Mouse (Mus musculus) layer of hippocampus, postnatal 36 days (tissue): Measurements from ENCODE around the gene Dmrt3. TPM values are rescaled to one million over a fixed set of nuclear protein-coding genes. Genes with fewer than 3 reads are reported as not detected.

ENCODE experiments used
- DNase-seq, 2 experiments: peaks; one replicate each; pipeline ENCODE4 v3.0.0; 2022
- total RNA-seq, 2 experiments: library from RNA; stranded (reverse); gene quantifications; 2 replicates each; pipeline ENCODE4 v1.2.3; 2021

Dmrt3 gene
- total RNA-seq, 2 experiments from 2014 or later, result 0.65 to 0.86 TPM

GRCm38 (mm10) chr19:25622291-25623251, 12.5 kb downstream of the Dmrt3 start:
- peak; percentile 42 to 55 for DNase-seq

- DNase-seq, result peak; percentile 52 to 53
These were observed 18.4 kb downstream of the Dmrt3 start for GRCm38 (mm10) chr19:25628490-25628889.

GRCm38 (mm10) chr19:25635119-25635518, 25.0 kb downstream of the Dmrt3 start:
- no peak for DNase-seq

GRCm38 (mm10) chr19:25635622-25636244, 25.6 kb downstream of the Dmrt3 start:
- peak; percentile 49 to 54 for DNase-seq

- DNase-seq, result no peak
These were observed 28.8 kb downstream of the Dmrt3 start for GRCm38 (mm10) chr19:25638766-25639361.

- no peak for DNase-seq
These were observed 31.7 kb downstream of the Dmrt3 start for GRCm38 (mm10) chr19:25641786-25642185.

GRCm38 (mm10) chr19:25647136-25647535, 37.0 kb downstream of the Dmrt3 start:
- no peak for DNase-seq

GRCm38 (mm10) chr19:25648701-25649100, 38.6 kb downstream of the Dmrt3 start:
- no peak for DNase-seq

GRCm38 (mm10) chr19:25650474-25650873, 40.4 kb downstream of the Dmrt3 start:
- DNase-seq, result no peak

- no peak for DNase-seq
These were observed 42.5 kb downstream of the Dmrt3 start for GRCm38 (mm10) chr19:25652560-25652959.

- no peak for DNase-seq
These were observed 44.1 kb downstream of the Dmrt3 start for GRCm38 (mm10) chr19:25654034-25654749.

GRCm38 (mm10) chr19:25665486-25666339, 55.6 kb downstream of the Dmrt3 start:
- no peak for DNase-seq

GRCm38 (mm10) chr19:25667836-25668235, 57.7 kb downstream of the Dmrt3 start:
- no peak for DNase-seq

GRCm38 (mm10) chr19:25669593-25670248, 59.6 kb downstream of the Dmrt3 start:
- DNase-seq, result no peak

GRCm38 (mm10) chr19:25670571-25671285, 60.6 kb downstream of the Dmrt3 start:
- no peak for DNase-seq

- no peak for DNase-seq
These were observed 61.6 kb downstream of the Dmrt3 start for GRCm38 (mm10) chr19:25671681-25672080.

GRCm38 (mm10) chr19:25672101-25672950, 62.2 kb downstream of the Dmrt3 start, which contains the start of gene Dmrt2:
Dmrt2 (plus strand) TSS chr19:25672411.
- peak; percentile 24 to 26 for DNase-seq
